16 mouse cellular contexts compared by ENCODE assay signal in the genomic region with DNA sequence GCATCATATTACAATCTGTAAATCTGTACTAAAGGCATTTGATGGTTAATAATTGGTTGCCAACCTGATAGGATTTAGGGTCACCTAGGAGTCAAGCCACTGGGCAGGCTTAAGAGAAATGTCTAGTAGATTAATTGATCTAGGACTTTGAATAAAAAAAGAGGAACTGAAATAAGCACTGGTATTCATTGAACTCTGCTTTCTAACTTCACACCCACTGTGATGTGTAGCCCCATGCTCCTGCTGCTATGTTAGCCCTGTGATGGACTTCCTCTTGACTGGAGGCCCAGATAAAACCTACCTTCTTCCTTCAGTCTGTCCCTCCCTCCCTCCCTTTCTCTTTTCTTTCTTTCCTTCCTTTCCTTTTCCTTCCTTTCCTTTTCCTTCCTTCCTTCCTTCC.
"Had no signal": no experiment of that assay in that cellular context is flagged by ENCODE, and none has a peak within 500 bp of the region (broad histone marks: within the 10 kb centered on the region; RNA-seq: fewer than 3 reads in every experiment).

No protein-coding gene starts in this region.

- H3K9ac ChIP-seq: limb, embryonic 12.5 days; liver, embryonic 13.5 days; liver, postnatal 0 days; lung, embryonic 15.5 days; neural tube, embryonic 13.5 days had no signal

- ATAC-seq: liver, postnatal 0 days had no signal

- H3K4me2 ChIP-seq: limb, embryonic 12.5 days; liver, embryonic 13.5 days; lung, embryonic 15.5 days; neural tube, embryonic 13.5 days had no signal

- H3K4me1 ChIP-seq: limb, embryonic 12.5 days; liver, embryonic 13.5 days; lung, embryonic 15.5 days; midbrain, embryonic 10.5 days; neural tube, embryonic 13.5 days had no signal

- H3K9me3 ChIP-seq: limb, embryonic 12.5 days; liver, embryonic 13.5 days; lung, embryonic 15.5 days; midbrain, embryonic 10.5 days; neural tube, embryonic 13.5 days had no signal

- H3K4me3 ChIP-seq: layer of hippocampus, adult 2 months; limb, embryonic 12.5 days; liver, embryonic 13.5 days; lung, embryonic 15.5 days; midbrain, embryonic 10.5 days; neural tube, embryonic 13.5 days had no signal

- H3K27me3 ChIP-seq: limb, embryonic 12.5 days; liver, embryonic 13.5 days; lung, embryonic 15.5 days; neural tube, embryonic 13.5 days had no signal

- H3K27ac ChIP-seq: layer of hippocampus, adult 2 months; limb, embryonic 12.5 days; liver, embryonic 13.5 days; lung, embryonic 15.5 days; midbrain, embryonic 10.5 days; neural tube, embryonic 13.5 days had no signal

- DNase-seq: kidney, adult 18-20 months; kidney, postnatal 10 days; kidney, postnatal 4 days; liver; liver, embryonic 13.5 days; liver, postnatal 0 days; lung, postnatal 14 days; midbrain, embryonic 14.5 days; right cerebral cortex, postnatal 14 days; thymus, adult 18-20 months; thymus, postnatal 25 days had no signal
